In genomic region chr17:24414230-24414976, GRCm38 (mm10) we compare ENCODE assay signal across 8 mouse cellular contexts. TPM values are rescaled to one million over a fixed set of nuclear protein-coding genes. Genes with fewer than 3 reads are reported as not detected.
DNase-seq lines count a peak whose midpoint lies in the region; ATAC-seq lines count a peak whose summit lies in the region.

Gene Rnps1, plus strand, starts transcription at chr17:24414565.

- peak; percentile 95 for ATAC-seq in hindbrain, embryonic 15.5 days (ENCODE audit: low FRiP score, low read depth)

- peak; percentile 90 for DNase-seq in T-cell, adult 2 months (ENCODE audit: low spot score)
- DNase-seq in cerebellum, postnatal 36 days: peak; percentile 92
- DNase-seq in frontal cortex, postnatal 36 days (ENCODE audit: low spot score in 2 of 2): peak; percentile 91 to 94
- peak; percentile 89 for DNase-seq in left cerebral cortex, adult 11 months (ENCODE audit: low spot score)
- peak; percentile 96 to 97 for DNase-seq in lung, postnatal 4 days
- peak; percentile 98 for DNase-seq in retina, postnatal 7 days (ENCODE audit: low read depth, low spot score)
- peak; percentile 77 for DNase-seq in urinary bladder, adult 2 months (ENCODE audit: low spot score)

- under 1% methylated on average over 64 of the region's 64 CpGs for WGBS in hindbrain, embryonic 15.5 days

- H3K4me3 ChIP-seq in hindbrain, embryonic 15.5 days: peak within 1 kb of the TSS; percentile 81

- H3K27me3 ChIP-seq in hindbrain, embryonic 15.5 days: no peaks in the 10 kb centered on the region

- H3K4me2 ChIP-seq in hindbrain, embryonic 15.5 days: peak within 1 kb of the TSS; percentile 92

- H3K9ac ChIP-seq in hindbrain, embryonic 15.5 days: peak within 1 kb of the TSS; percentile 79

- H3K36me3 ChIP-seq in hindbrain, embryonic 15.5 days: peaks cover 35% of the 10 kb centered on the region

- H3K27ac ChIP-seq in hindbrain, embryonic 15.5 days (replicated peaks): peak within 1 kb of the TSS; percentile 89

- H3K4me1 ChIP-seq in hindbrain, embryonic 15.5 days (replicated peaks): peaks cover 38% of the 10 kb centered on the region

- no peaks in the 10 kb centered on the region for H3K9me3 ChIP-seq in hindbrain, embryonic 15.5 days

RNA-seq across cellular contexts. Expression of gene Rnps1, which starts in this region (rescaled TPM):
- 301 and 335 TPM in 2 replicates for polyA plus RNA-seq in hindbrain, embryonic 15.5 days (2015; fragmentation: Nextera tagmentation; extraction: Ambion mirVana)
- polyA plus RNA-seq in urinary bladder, adult 2 months (2012; rRNA removed): 119 and 134 TPM in 2 replicates

Comparison
In these comparisons a context has a peak if more than half of its experiments do, and no peak if none do; other contexts are left out.
1. Peak in every context shown above with its lines: DNase-seq, ATAC-seq, H3K4me3 ChIP-seq and H3K27ac ChIP-seq.